Mouse (Mus musculus) MEL (cell line): ENCODE measurements around the gene Tmem214. TPM values are rescaled to one million over a fixed set of nuclear protein-coding genes. Genes with fewer than 3 reads are reported as not detected.

ENCODE experiments used
- DNase-seq: peaks from one replicate; pipeline ENCODE4 v3.0.0; 2011; ENCODE audit warnings: low read depth, low spot score
- H3K27ac ChIP-seq: 2 replicates; pipeline ENCODE4 v1.5.1; 2012; ENCODE audit warnings: low read depth, mild to moderate bottlenecking, control low read depth, low read length, moderate library complexity; ENCODE audit not compliant: control insufficient read depth
- H3K27me3 ChIP-seq, 2 experiments: fragments of 150-350 bp in 1 of 2; sonication (generic) in 1 of 2; 2 replicates each; pipeline ENCODE4 v1.6.1; 2012; ENCODE audit warnings: low read length in 2 of 2, mild to moderate bottlenecking in 2 of 2, improper control_type of control experiment in 1 of 2, moderate library complexity in 1 of 2; ENCODE audit not compliant: insufficient read depth in 2 of 2, control insufficient read depth in 1 of 2
- H3K36me3 ChIP-seq, 2 experiments: 2 replicates each; pipeline ENCODE4 v1.6.1; 2012 to 2014; ENCODE audit warnings: low read length in 2 of 2, improper control_type of control experiment in 1 of 2, inconsistent platforms in 1 of 2, mild to moderate bottlenecking in 1 of 2; ENCODE audit not compliant: insufficient read depth in 2 of 2, control insufficient read depth in 1 of 2
- H3K4me1 ChIP-seq, 2 experiments: fragments of 150-350 bp in 1 of 2; sonication (generic) in 1 of 2; 2 replicates each; pipeline ENCODE4 v1.6.1; 2012; ENCODE audit warnings: low read length in 2 of 2, improper control_type of control experiment in 1 of 2, mild to moderate bottlenecking in 1 of 2; ENCODE audit not compliant: insufficient read depth in 2 of 2, control insufficient read depth in 1 of 2
- H3K4me3 ChIP-seq, 2 experiments: fragments of 150-350 bp in 1 of 2; sonication (generic) in 1 of 2; 2 replicates each; pipeline ENCODE4 v1.5.1; 2012; ENCODE audit warnings: low read depth in 2 of 2, low read length in 2 of 2, mild to moderate bottlenecking in 2 of 2, moderate library complexity in 2 of 2, control low read depth in 1 of 2, improper control_type of control experiment in 1 of 2; ENCODE audit not compliant: control insufficient read depth in 1 of 2, insufficient read depth in 1 of 2
- H3K79me2 ChIP-seq: 2 replicates; pipeline ENCODE4 v1.6.1; 2012; ENCODE audit warnings: mild to moderate bottlenecking, low read length, moderate library complexity; ENCODE audit not compliant: control insufficient read depth, poor library complexity, insufficient read depth
- H3K9ac ChIP-seq: 2 replicates; pipeline ENCODE4 v1.6.1; 2012; ENCODE audit warnings: low read depth, mild to moderate bottlenecking, control low read depth, low read length, moderate library complexity; ENCODE audit not compliant: control insufficient read depth, poor library complexity, severe bottlenecking
- H3K9me3 ChIP-seq: fragments of 150-350 bp; sonication (generic); replicated peaks from 2 replicates; pipeline ENCODE4 v1.6.1; 2012; ENCODE audit warnings: mild to moderate bottlenecking, low read length, improper control_type of control experiment, moderate library complexity; ENCODE audit not compliant: insufficient read depth
- BHLHE40 ChIP-seq: IDR thresholded peaks from 2 replicates; pipeline ENCODE4 v1.6.1; 2012; ENCODE audit warnings: low read depth, mild to moderate bottlenecking, inconsistent platforms, low read length, improper control_type of control experiment, borderline replicate concordance
- CHD2 ChIP-seq: IDR thresholded peaks from 2 replicates; pipeline ENCODE4 v1.6.1; 2011; ENCODE audit warnings: low read length, improper control_type of control experiment
- CTCF ChIP-seq, 3 experiments: IDR thresholded peaks in 2 of 3; conservative IDR thresholded peaks in 1 of 3; 2 replicates each; pipeline ENCODE4 v1.5.1; 2011 to 2012; ENCODE audit warnings: low read length in 3 of 3, low read depth in 2 of 3, mild to moderate bottlenecking in 2 of 3, improper control_type of control experiment in 1 of 3, inconsistent platforms in 1 of 3, mixed read lengths in 1 of 3, moderate library complexity in 1 of 3; ENCODE audit not compliant: control insufficient read depth in 1 of 3, insufficient read depth in 1 of 3, poor library complexity in 1 of 3, severe bottlenecking in 1 of 3
- E2F4 ChIP-seq: IDR thresholded peaks from 2 replicates; pipeline ENCODE4 v1.6.1; 2011; ENCODE audit warnings: low read depth, low read length, improper control_type of control experiment, borderline replicate concordance
- GABPA ChIP-seq: IDR thresholded peaks from 2 replicates; pipeline ENCODE4 v1.6.1; 2012; ENCODE audit warnings: low read depth, mild to moderate bottlenecking, inconsistent platforms, low read length, improper control_type of control experiment, moderate library complexity
- GATA1 ChIP-seq: IDR thresholded peaks from 2 replicates; pipeline ENCODE4 v1.6.1; 2011; ENCODE audit warnings: low read depth, low read length, improper control_type of control experiment
- JUND ChIP-seq: IDR thresholded peaks from 2 replicates; pipeline ENCODE4 v1.6.1; 2011; ENCODE audit warnings: low read depth, mild to moderate bottlenecking, improper control_type of control experiment, low read length
- MAFK ChIP-seq: IDR thresholded peaks from 2 replicates; pipeline ENCODE4 v1.6.1; 2011; ENCODE audit warnings: low read depth, mild to moderate bottlenecking, low read length, improper control_type of control experiment, borderline replicate concordance
- MAX ChIP-seq: IDR thresholded peaks from 2 replicates; pipeline ENCODE4 v1.6.1; 2011; ENCODE audit warnings: low read length, improper control_type of control experiment
- MAZ ChIP-seq: IDR thresholded peaks from 2 replicates; pipeline ENCODE4 v1.6.1; 2012; ENCODE audit warnings: low read depth, mild to moderate bottlenecking, inconsistent platforms, low read length, improper control_type of control experiment
- MYC ChIP-seq: IDR thresholded peaks from 2 replicates; pipeline ENCODE4 v1.6.1; 2011; ENCODE audit warnings: low read depth, mild to moderate bottlenecking, low read length, improper control_type of control experiment, moderate library complexity
- POLR2A ChIP-seq, 2 experiments: IDR thresholded peaks; 2 replicates each; pipeline ENCODE4 v1.6.1; 2011 to 2012; ENCODE audit warnings: low read length in 2 of 2, mild to moderate bottlenecking in 2 of 2, control low read depth in 1 of 2, improper control_type of control experiment in 1 of 2, low read depth in 1 of 2, moderate library complexity in 1 of 2; ENCODE audit not compliant: control insufficient read depth in 1 of 2, insufficient read depth in 1 of 2, poor library complexity in 1 of 2
- POLR2AphosphoS5 ChIP-seq: IDR thresholded peaks from 2 replicates; pipeline ENCODE4 v1.6.1; 2012; ENCODE audit warnings: low read depth, borderline replicate concordance, mild to moderate bottlenecking, inconsistent platforms, low read length, moderate library complexity, mixed read lengths
- RAD21 ChIP-seq: IDR thresholded peaks from 2 replicates; pipeline ENCODE4 v1.6.1; 2011; ENCODE audit warnings: mild to moderate bottlenecking, low read depth, low read length, improper control_type of control experiment
- SIN3A ChIP-seq: IDR thresholded peaks from 2 replicates; pipeline ENCODE4 v1.6.1; 2012; ENCODE audit warnings: low read length, improper control_type of control experiment, inconsistent platforms
- SMC3 ChIP-seq: IDR thresholded peaks from 2 replicates; pipeline ENCODE4 v1.6.1; 2011; ENCODE audit warnings: low read depth, low read length, improper control_type of control experiment
- TAL1 ChIP-seq: IDR thresholded peaks from 2 replicates; pipeline ENCODE4 v1.6.1; 2012; ENCODE audit warnings: mild to moderate bottlenecking, inconsistent platforms, low read length, moderate library complexity, mixed read lengths
- TBP ChIP-seq: IDR thresholded peaks from 2 replicates; pipeline ENCODE4 v1.8.0; 2011; ENCODE audit warnings: low read depth, low read length, improper control_type of control experiment
- TCF12 ChIP-seq: IDR thresholded peaks from 2 replicates; pipeline ENCODE4 v1.6.1; 2014; ENCODE audit warnings: low read depth, mild to moderate bottlenecking, inconsistent platforms, low read length, improper control_type of control experiment, moderate library complexity
- UBTF ChIP-seq: IDR thresholded peaks from 2 replicates; pipeline ENCODE4 v1.6.1; 2012; ENCODE audit warnings: low read depth, mild to moderate bottlenecking, inconsistent platforms, low read length, improper control_type of control experiment, moderate library complexity, borderline replicate concordance; ENCODE audit not compliant: insufficient read depth
- USF1 ChIP-seq: IDR thresholded peaks from 2 replicates; pipeline ENCODE4 v1.6.1; 2014; ENCODE audit warnings: low read depth, mild to moderate bottlenecking, inconsistent platforms, low read length, improper control_type of control experiment, moderate library complexity
- ZC3H11A ChIP-seq: IDR thresholded peaks from 2 replicates; pipeline ENCODE4 v1.6.1; 2012; ENCODE audit warnings: low read depth, mild to moderate bottlenecking, inconsistent platforms, low read length, improper control_type of control experiment
- ZKSCAN1 ChIP-seq: IDR thresholded peaks from 2 replicates; pipeline ENCODE4 v1.6.1; 2012; ENCODE audit warnings: low read depth, mild to moderate bottlenecking, inconsistent platforms, low read length, improper control_type of control experiment, moderate library complexity
- ZMIZ1 ChIP-seq: IDR thresholded peaks from 2 replicates; pipeline ENCODE4 v1.6.1; 2012; ENCODE audit warnings: low read depth, mild to moderate bottlenecking, inconsistent platforms, low read length, improper control_type of control experiment, moderate library complexity
- polyA plus RNA-seq, 2 experiments: library from polyadenylated mRNA; stranded (reverse) in 1 of 2; unstranded in 1 of 2; fragments of >175 nt in 1 of 2; fragments of >200 nt in 1 of 2; gene quantifications; 2 replicates each; pipeline versions ENCODE4 v1.2.1 to v1.2.4; 2012; ENCODE audit warnings: low replicate concordance in 2 of 2, low read depth in 1 of 2; ENCODE audit not compliant: insufficient read length in 2 of 2, insufficient read depth in 1 of 2, missing spikeins in 1 of 2
- total RNA-seq: library from RNA; depleted of rRNA; stranded (reverse); fragments of 300-350 nt; gene quantifications from 2 replicates; pipeline ENCODE4 v1.2.3, GENCODE M21; 2012

Gene Tmem214
- total and polyA plus RNA-seq, 3 experiments: 50.5 to 170 (median 101) TPM

GRCm38 (mm10) chr5:30856124-30856523 is 11.7 kb upstream of the Tmem214 start:
- Histone ChIP-seq H3K27me3 (peaks cover 15 to 22% of the 10 kb centered on the region in 2 experiments), H3K4me3 (no peak overlapping the region), H3K4me1 (no peaks in the 10 kb centered on the region), H3K9me3 (no peaks in the 10 kb centered on the region), H3K9ac (no peak overlapping the region), H3K79me2 (no peaks in the 10 kb centered on the region), H3K36me3 (no peaks in the 10 kb centered on the region), H3K27ac (no peak overlapping the region)
- no peak for TF ChIP-seq TBP
- TF ChIP-seq MAX: no peak
- TF ChIP-seq RAD21: peak; percentile 21
- TF ChIP-seq POLR2AphosphoS5: no peak
- TF ChIP-seq SMC3: peak; percentile 43
- TF ChIP-seq CTCF (IDR thresholded peaks at IDR 0.05 in 2 of 3, conservative IDR thresholded peaks at IDR 0.05 in 1 of 3; ENCODE audit: control insufficient read depth in 1 of 3, insufficient read depth in 1 of 3, low read depth in 2 of 3, low read length in 3 of 3, poor library complexity in 1 of 3, severe bottlenecking in 1 of 3): peak in 2 of 3 experiments; percentile 31 to 37; a peak in 3 of 6 replicates
- no peak for TF ChIP-seq MAFK
- DNase-seq: no peak

GRCm38 (mm10) chr5:30863852-30864251 is 4.0 kb upstream of the Tmem214 start:
- H3K4me1 ChIP-seq: peaks cover 0 to 3% of the 10 kb centered on the region in 2 experiments; a peak in 2 of 4 replicates
- no peak for TF ChIP-seq ZKSCAN1
- TF ChIP-seq CTCF (IDR thresholded peaks at IDR 0.05 in 2 of 3, conservative IDR thresholded peaks at IDR 0.05 in 1 of 3; ENCODE audit: control insufficient read depth in 1 of 3, insufficient read depth in 1 of 3, low read depth in 2 of 3, low read length in 3 of 3, poor library complexity in 1 of 3, severe bottlenecking in 1 of 3): peak in 1 of 3 experiments; percentile 10; a peak in 1 of 6 replicates
- TF ChIP-seq RAD21: peak; percentile 9
- H3K4me3 ChIP-seq: no peak overlapping the region

GRCm38 (mm10) chr5:30864322-30864721 is 3.5 kb upstream of the Tmem214 start:
- no peak for DNase-seq
- TF ChIP-seq GABPA: no peak
- no peak for TF ChIP-seq CHD2
- no peak for TF ChIP-seq MYC
- TF ChIP-seq UBTF: no peak
- TF ChIP-seq ZKSCAN1: no peak
- no peak for TF ChIP-seq GATA1
- no peak for TF ChIP-seq USF1
- no peak for TF ChIP-seq POLR2A (IDR thresholded peaks at IDR 0.05; ENCODE audit: control insufficient read depth in 1 of 2, insufficient read depth in 1 of 2, low read depth in 1 of 2, low read length in 2 of 2, poor library complexity in 1 of 2)
- TF ChIP-seq TAL1: no peak
- no peak for TF ChIP-seq BHLHE40
- no peak for TF ChIP-seq SIN3A
- no peak for TF ChIP-seq ZC3H11A
- TF ChIP-seq CTCF (IDR thresholded peaks at IDR 0.05 in 2 of 3, conservative IDR thresholded peaks at IDR 0.05 in 1 of 3; ENCODE audit: control insufficient read depth in 1 of 3, insufficient read depth in 1 of 3, low read depth in 2 of 3, low read length in 3 of 3, poor library complexity in 1 of 3, severe bottlenecking in 1 of 3): no peak
- no peak for TF ChIP-seq TCF12
- TF ChIP-seq MAZ: no peak
- no peak for TF ChIP-seq JUND
- TF ChIP-seq ZMIZ1: no peak
- no peak for TF ChIP-seq E2F4
- Histone ChIP-seq H3K9ac (no peak overlapping the region), H3K36me3 (0 out of 4 replicates have a peak, but pooled peaks cover 0 to 2% of the 10 kb centered on the region in 2 experiments), H3K9me3 (no peaks in the 10 kb centered on the region), H3K79me2 (no peaks in the 10 kb centered on the region; the same call in 1 of the 2 replicates), H3K4me3 (no peak overlapping the region), H3K27me3 (peaks cover 7 to 16% of the 10 kb centered on the region in 2 experiments), H3K27ac (no peak overlapping the region), H3K4me1 (peaks cover 0 to 7% of the 10 kb centered on the region in 2 experiments; a peak in 2 of 4 replicates)

More at GRCm38 (mm10) chr5:30863852-30864251, 4.0 kb upstream of the Tmem214 start:
- Histone ChIP-seq H3K79me2 (no peaks in the 10 kb centered on the region), H3K36me3 (no peaks in the 10 kb centered on the region), H3K9me3 (no peaks in the 10 kb centered on the region), H3K9ac (no peak overlapping the region), H3K27ac (no peak overlapping the region), H3K27me3 (peaks cover 7 to 16% of the 10 kb centered on the region in 2 experiments)
- no peak for DNase-seq
